Mouse (Mus musculus): ENCODE measurements at regions not wholly inside any gene's neighbourhood (a gene's known extent, or its start where the extent isn't known, plus 50 kb on each side); places are given as distances from the start of the nearest gene placed in this dataset.

DNA sequence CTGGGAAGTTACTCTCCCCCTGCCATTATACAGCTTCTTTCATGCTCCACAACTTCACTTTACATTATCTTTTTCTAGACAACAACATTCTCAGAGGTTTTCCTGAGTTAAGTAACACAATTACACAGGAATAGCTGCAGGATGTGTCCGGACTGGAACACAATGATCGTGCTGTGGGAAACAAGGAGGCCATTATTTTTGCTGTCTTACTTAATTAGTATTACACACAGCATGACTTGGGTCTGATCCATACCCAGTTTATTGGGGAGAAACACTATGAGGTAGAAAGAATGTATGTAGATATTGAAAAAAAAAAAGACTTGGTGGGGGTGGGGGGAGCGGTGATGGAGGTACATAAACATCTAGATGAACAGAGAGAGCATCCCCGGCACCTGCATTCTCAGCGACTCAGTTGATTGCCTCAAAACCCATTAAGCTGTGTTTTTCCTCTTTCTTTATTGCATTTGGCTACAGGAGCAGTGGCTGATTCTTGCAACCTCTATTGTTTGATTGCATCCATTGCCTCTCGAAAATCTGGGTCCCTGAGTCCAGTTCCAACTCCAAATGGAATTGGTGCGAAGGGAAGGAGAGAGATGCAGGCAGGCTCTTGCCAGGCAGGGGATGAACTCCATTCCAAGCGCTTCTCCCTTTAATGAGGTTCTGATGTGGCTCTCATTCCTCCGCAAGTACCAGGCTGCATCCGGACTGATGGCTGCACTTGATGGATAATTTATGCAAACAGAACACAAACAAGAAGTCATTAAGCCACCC is 529.8 kb downstream of the Slc4a3 start:
- no peaks in the 10 kb centered on the region for H3K9me3 ChIP-seq (ENCODE audit: control insufficient read depth, insufficient read depth, low read depth, low read length)
- in situ Hi-C loops (cut with MboI; ENCODE audit: low sequenced_read_pairs in 2 of 2, unreplicated experiment in 2 of 2), result no loop called here
- H3K27ac ChIP-seq (ENCODE audit: insufficient read depth, low read depth, low read length, poor library complexity, severe bottlenecking), result no peak overlapping the region
- no peaks in the 10 kb centered on the region for H3K36me3 ChIP-seq (ENCODE audit: control insufficient read depth, insufficient read depth, low read length, poor library complexity, severe bottlenecking)
- H3K9ac ChIP-seq (ENCODE audit: insufficient read depth, low read depth, low read length, poor library complexity, severe bottlenecking), result no peak overlapping the region
- TF ChIP-seq CHD2 (IDR thresholded peaks at IDR 0.05; ENCODE audit: low read depth, low read length) (no peak), ZC3H11A (IDR thresholded peaks at IDR 0.05; ENCODE audit: borderline replicate concordance, low read depth, low read length) (no peak), HCFC1 (IDR thresholded peaks at IDR 0.05; ENCODE audit: borderline replicate concordance, insufficient read depth, low read length) (no peak), MAFK (IDR thresholded peaks at IDR 0.05; ENCODE audit: insufficient read depth, low read depth, low read length) (no peak), ZNF384 (IDR thresholded peaks at IDR 0.05; ENCODE audit: low read depth, low read length) (no peak)
- DNase-seq (ENCODE audit: low read depth, low spot score), result no peak
- H3K4me1 ChIP-seq (ENCODE audit: control insufficient read depth in 2 of 2, insufficient read depth in 2 of 2, low read length in 2 of 2, poor library complexity in 1 of 2), result no peaks in the 10 kb centered on the region
- H3K4me3 ChIP-seq (ENCODE audit: insufficient read depth in 1 of 2, low read depth in 1 of 2, low read length in 2 of 2, poor library complexity in 1 of 2, severe bottlenecking in 1 of 2), result no peak overlapping the region

GRCm38 (mm10) chr1:76080241-76080640 is 534.2 kb downstream of the Slc4a3 start:
- no peaks in the 10 kb centered on the region for H3K36me3 ChIP-seq (ENCODE audit: control insufficient read depth, insufficient read depth, low read length, poor library complexity, severe bottlenecking)

GRCm38 (mm10) chr1:76081700-76082099 is 535.6 kb downstream of the Slc4a3 start:
- H3K4me3 ChIP-seq (ENCODE audit: insufficient read depth in 1 of 2, low read depth in 1 of 2, low read length in 2 of 2, poor library complexity in 1 of 2, severe bottlenecking in 1 of 2), result no peak overlapping the region
- no peaks in the 10 kb centered on the region for H3K36me3 ChIP-seq (ENCODE audit: control insufficient read depth, insufficient read depth, low read length, poor library complexity, severe bottlenecking)
- in situ Hi-C loops (cut with MboI; ENCODE audit: low sequenced_read_pairs in 2 of 2, unreplicated experiment in 2 of 2), result no loop called here
- H3K9me3 ChIP-seq (ENCODE audit: control insufficient read depth, insufficient read depth, low read depth, low read length), result no peaks in the 10 kb centered on the region
- H3K4me1 ChIP-seq (ENCODE audit: control insufficient read depth in 2 of 2, insufficient read depth in 2 of 2, low read length in 2 of 2, poor library complexity in 1 of 2), result no peaks in the 10 kb centered on the region
- H3K27ac ChIP-seq (ENCODE audit: insufficient read depth, low read depth, low read length, poor library complexity, severe bottlenecking), result no peak overlapping the region
- no peak for DNase-seq (ENCODE audit: low read depth, low spot score)
- TF ChIP-seq ZNF384 (IDR thresholded peaks at IDR 0.05; ENCODE audit: low read depth, low read length) (no peak), MAFK (IDR thresholded peaks at IDR 0.05; ENCODE audit: insufficient read depth, low read depth, low read length) (no peak), ZC3H11A (IDR thresholded peaks at IDR 0.05; ENCODE audit: borderline replicate concordance, low read depth, low read length) (no peak), HCFC1 (IDR thresholded peaks at IDR 0.05; ENCODE audit: borderline replicate concordance, insufficient read depth, low read length) (no peak), CHD2 (IDR thresholded peaks at IDR 0.05; ENCODE audit: low read depth, low read length) (no peak)
- no peak overlapping the region for H3K9ac ChIP-seq (ENCODE audit: insufficient read depth, low read depth, low read length, poor library complexity, severe bottlenecking)

More at GRCm38 (mm10) chr1:76080241-76080640, 534.2 kb downstream of the Slc4a3 start:
- TF ChIP-seq MAFK (IDR thresholded peaks at IDR 0.05; ENCODE audit: insufficient read depth, low read depth, low read length), result no peak
- no peak for TF ChIP-seq CHD2 (IDR thresholded peaks at IDR 0.05; ENCODE audit: low read depth, low read length)
- no peak for TF ChIP-seq HCFC1 (IDR thresholded peaks at IDR 0.05; ENCODE audit: borderline replicate concordance, insufficient read depth, low read length)
- TF ChIP-seq ZC3H11A (IDR thresholded peaks at IDR 0.05; ENCODE audit: borderline replicate concordance, low read depth, low read length), result no peak
- TF ChIP-seq ZNF384 (IDR thresholded peaks at IDR 0.05; ENCODE audit: low read depth, low read length), result no peak
- Histone ChIP-seq H3K9ac (ENCODE audit: insufficient read depth, low read depth, low read length, poor library complexity, severe bottlenecking) (no peak overlapping the region), H3K4me3 (ENCODE audit: insufficient read depth in 1 of 2, low read depth in 1 of 2, low read length in 2 of 2, poor library complexity in 1 of 2, severe bottlenecking in 1 of 2) (no peak overlapping the region), H3K9me3 (ENCODE audit: control insufficient read depth, insufficient read depth, low read depth, low read length) (no peaks in the 10 kb centered on the region), H3K27ac (ENCODE audit: insufficient read depth, low read depth, low read length, poor library complexity, severe bottlenecking) (no peak overlapping the region), H3K4me1 (ENCODE audit: control insufficient read depth in 2 of 2, insufficient read depth in 2 of 2, low read length in 2 of 2, poor library complexity in 1 of 2) (no peaks in the 10 kb centered on the region)
- DNase-seq (ENCODE audit: low read depth, low spot score), result no peak
- in situ Hi-C loops (cut with MboI; ENCODE audit: low sequenced_read_pairs in 2 of 2, unreplicated experiment in 2 of 2), result no loop called here

- in situ Hi-C loops (cut with MboI; ENCODE audit: low sequenced_read_pairs in 2 of 2, unreplicated experiment in 2 of 2), result no loop called here
- no peak for TF ChIP-seq ZC3H11A (IDR thresholded peaks at IDR 0.05; ENCODE audit: borderline replicate concordance, low read depth, low read length)
- TF ChIP-seq CHD2 (IDR thresholded peaks at IDR 0.05; ENCODE audit: low read depth, low read length), result no peak
- H3K4me1 ChIP-seq (ENCODE audit: control insufficient read depth in 2 of 2, insufficient read depth in 2 of 2, low read length in 2 of 2, poor library complexity in 1 of 2), result no peaks in the 10 kb centered on the region
- no peaks in the 10 kb centered on the region for H3K36me3 ChIP-seq (ENCODE audit: control insufficient read depth, insufficient read depth, low read length, poor library complexity, severe bottlenecking)
- no peak overlapping the region for H3K27ac ChIP-seq (ENCODE audit: insufficient read depth, low read depth, low read length, poor library complexity, severe bottlenecking)
- H3K9ac ChIP-seq (ENCODE audit: insufficient read depth, low read depth, low read length, poor library complexity, severe bottlenecking), result no peak overlapping the region
- H3K4me3 ChIP-seq (ENCODE audit: insufficient read depth in 1 of 2, low read depth in 1 of 2, low read length in 2 of 2, poor library complexity in 1 of 2, severe bottlenecking in 1 of 2), result no peak overlapping the region
- H3K9me3 ChIP-seq (ENCODE audit: control insufficient read depth, insufficient read depth, low read depth, low read length), result no peaks in the 10 kb centered on the region
- DNase-seq (ENCODE audit: low read depth, low spot score), result no peak
These were observed 537.4 kb downstream of the Slc4a3 start for GRCm38 (mm10) chr1:76083273-76084036.

Measured in ES-E14 (cell line).